Mouse (Mus musculus): ENCODE data around the gene Galns. TPM values are rescaled to one million over a fixed set of nuclear protein-coding genes. Genes with fewer than 3 reads are reported as not detected.
A peak's percentile ranks its signal among the peaks of the same experiment; 100 is the strongest.

Galns gene
- polyA plus RNA-seq, 1 experiment, result not detected

- 35% methylated on average over 10 of the region's 10 CpGs for WGBS
- Histone ChIP-seq H3K27ac (ENCODE audit: insufficient read depth, low read depth, low read length) (no peak overlapping the region), H3K4me1 (ENCODE audit: control insufficient read depth, insufficient read depth, low read length) (peaks cover 13% of the 10 kb centered on the region), H3K4me3 (ENCODE audit: insufficient read depth, low read depth, low read length) (no peak overlapping the region)
- TF ChIP-seq POLR2A (IDR thresholded peaks at IDR 0.05; ENCODE audit: insufficient read depth, low read depth, low read length) (no peak), CTCF (IDR thresholded peaks at IDR 0.05; ENCODE audit: insufficient read depth, low read depth, low read length) (no peak)
Measured at GRCm38 (mm10) chr8:122568881-122569309, 42.4 kb downstream of the Galns start.

DNA sequence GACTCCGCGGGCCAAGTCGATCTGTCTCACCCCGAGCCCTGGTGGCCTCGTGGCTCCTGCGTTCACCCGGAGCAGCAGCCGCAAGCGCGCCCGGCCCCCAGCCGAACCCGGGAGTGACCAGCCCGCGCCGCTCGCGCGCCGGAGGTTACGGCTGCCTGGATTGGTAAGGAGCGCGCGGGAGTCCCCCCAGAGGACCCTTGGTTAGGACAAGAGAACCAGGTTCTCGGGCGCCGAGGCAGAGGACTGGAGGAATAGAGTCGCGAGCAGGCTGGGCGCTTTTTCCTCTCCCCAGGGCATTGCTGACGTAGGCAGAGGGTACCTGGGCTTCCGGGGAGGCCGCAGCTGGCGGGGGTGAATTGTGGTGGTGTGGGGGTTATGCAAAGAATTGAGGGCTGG lies 43.2 kb downstream of the Galns start:
- WGBS, result under 1% methylated on average over 34 of the region's 34 CpGs
- no peak overlapping the region for H3K27ac ChIP-seq (ENCODE audit: insufficient read depth, low read depth, low read length)
- peaks cover 13% of the 10 kb centered on the region for H3K4me1 ChIP-seq (ENCODE audit: control insufficient read depth, insufficient read depth, low read length)
- TF ChIP-seq CTCF (IDR thresholded peaks at IDR 0.05; ENCODE audit: insufficient read depth, low read depth, low read length) (no peak), POLR2A (IDR thresholded peaks at IDR 0.05; ENCODE audit: insufficient read depth, low read depth, low read length) (no peak)
- H3K4me3 ChIP-seq (ENCODE audit: insufficient read depth, low read depth, low read length), result peak overlapping the region; percentile 57

DNA sequence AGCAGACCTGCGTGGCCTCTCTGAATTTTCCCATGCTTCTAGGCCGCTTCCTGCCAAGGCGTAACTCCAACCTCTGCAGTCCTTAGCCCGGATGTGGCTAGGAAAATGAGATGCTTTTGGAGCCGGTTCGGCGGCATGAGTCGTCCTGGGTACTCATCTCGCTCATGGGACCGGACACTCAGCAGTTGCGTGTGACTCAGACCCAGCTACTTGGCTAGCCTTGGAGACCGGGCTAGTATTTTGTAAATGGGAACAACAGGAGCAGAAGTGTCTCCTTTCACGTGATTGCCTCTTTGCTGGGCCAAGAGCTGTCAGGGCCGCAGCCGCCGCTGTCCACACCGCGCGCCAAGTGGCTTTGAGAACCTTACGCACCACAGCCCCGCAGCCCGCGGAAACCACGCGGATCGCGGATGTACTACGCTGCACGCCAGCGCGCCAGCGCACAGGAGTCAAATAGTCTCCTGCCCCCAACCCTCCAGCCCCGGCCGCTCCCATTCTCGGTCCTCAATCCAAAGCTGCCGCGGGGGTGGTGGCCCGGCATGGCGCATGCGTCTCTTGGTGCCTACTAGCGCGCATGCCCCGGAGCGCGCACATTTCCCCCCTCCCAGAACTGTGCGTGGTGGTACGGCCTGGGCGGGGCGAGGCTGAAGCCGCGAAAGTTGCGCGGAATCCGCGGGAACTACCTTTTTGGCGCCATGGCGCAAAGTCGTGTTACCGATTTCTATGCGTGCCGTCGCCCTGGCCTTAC lies 43.7 kb downstream of the Galns start, which contains the start of gene Cdt1:
Gene Cdt1 (plus strand): TSS at position 655 of the 748 bp plus-strand sequence.
- TF ChIP-seq CTCF (IDR thresholded peaks at IDR 0.05; ENCODE audit: insufficient read depth, low read depth, low read length) (no peak), POLR2A (IDR thresholded peaks at IDR 0.05; ENCODE audit: insufficient read depth, low read depth, low read length) (peak; percentile 57)
- Histone ChIP-seq H3K4me3 (ENCODE audit: insufficient read depth, low read depth, low read length) (peak within 1 kb of the TSS; percentile 57), H3K4me1 (ENCODE audit: control insufficient read depth, insufficient read depth, low read length) (peaks cover 13% of the 10 kb centered on the region), H3K27ac (ENCODE audit: insufficient read depth, low read depth, low read length) (peak within 1 kb of the TSS; percentile 72; the same call in 1 of the 2 replicates)
- WGBS, result under 1% methylated on average over 61 of the region's 62 CpGs

GRCm38 (mm10) chr8:122566766-122567165 lies 44.5 kb downstream of the Galns start:
- no peak for TF ChIP-seq CTCF (IDR thresholded peaks at IDR 0.05; ENCODE audit: insufficient read depth, low read depth, low read length)
- Histone ChIP-seq H3K27ac (ENCODE audit: insufficient read depth, low read depth, low read length) (peak overlapping the region; percentile 72; the same call in 1 of the 2 replicates), H3K4me3 (ENCODE audit: insufficient read depth, low read depth, low read length) (peak overlapping the region; percentile 57), H3K4me1 (ENCODE audit: control insufficient read depth, insufficient read depth, low read length) (peaks cover 13% of the 10 kb centered on the region)
- 22% methylated on average over 6 of the region's 6 CpGs for WGBS

DNA sequence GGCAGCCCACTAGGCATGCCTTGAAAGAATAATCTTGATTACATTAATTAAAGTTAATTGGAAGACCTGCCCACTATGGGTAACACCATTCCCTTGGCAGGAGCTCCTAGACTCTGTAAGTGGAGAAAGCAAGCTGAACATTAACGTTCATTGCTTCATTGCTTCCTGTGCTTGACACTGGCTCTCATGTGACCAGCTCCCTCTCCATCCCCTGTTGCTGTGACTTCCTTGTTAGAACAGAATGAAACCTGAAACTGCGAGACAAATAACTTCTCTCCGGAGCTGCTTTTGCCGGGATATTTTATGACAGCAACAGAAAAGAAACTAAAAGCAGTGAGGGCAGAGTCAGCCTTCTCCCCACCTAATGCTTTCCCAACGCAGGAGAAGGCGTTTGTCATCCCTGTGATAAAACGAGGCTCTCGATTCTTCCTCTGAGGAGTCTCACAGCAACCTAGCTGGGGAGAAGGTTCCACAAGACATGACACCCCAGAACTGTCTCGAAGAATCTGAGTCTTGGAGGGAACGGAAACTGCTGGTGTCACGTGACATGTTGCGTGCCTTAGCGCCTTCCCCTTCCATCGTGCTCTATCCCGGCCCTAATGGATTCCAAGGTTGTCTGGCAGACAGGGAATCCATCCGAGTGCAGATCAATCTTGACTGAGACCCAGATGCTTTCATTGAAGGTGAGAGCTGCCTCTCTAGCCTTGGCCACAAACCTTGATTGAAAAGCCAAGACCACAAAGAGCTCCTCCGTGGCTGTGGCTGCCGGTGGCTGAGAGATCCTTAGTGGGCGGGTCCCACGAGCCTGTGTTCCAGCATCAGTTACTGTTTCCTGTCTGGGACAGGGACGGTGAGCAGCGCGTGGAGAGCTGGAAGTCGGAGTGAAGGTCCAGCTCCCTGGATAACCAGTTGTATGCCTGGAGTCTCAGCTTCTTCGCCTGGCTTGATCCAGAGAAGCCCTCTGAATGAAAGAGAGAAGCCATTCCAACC lies 46.6 kb downstream of the Galns start:
- no peak overlapping the region for H3K27ac ChIP-seq (ENCODE audit: insufficient read depth, low read depth, low read length)
- H3K4me1 ChIP-seq (ENCODE audit: control insufficient read depth, insufficient read depth, low read length), result peaks cover 13% of the 10 kb centered on the region
- TF ChIP-seq CTCF (IDR thresholded peaks at IDR 0.05; ENCODE audit: insufficient read depth, low read depth, low read length) (no peak), POLR2A (IDR thresholded peaks at IDR 0.05; ENCODE audit: insufficient read depth, low read depth, low read length) (no peak)
- no peak overlapping the region for H3K4me3 ChIP-seq (ENCODE audit: insufficient read depth, low read depth, low read length)
- WGBS, result 89% methylated on average over 25 of the region's 25 CpGs

DNA sequence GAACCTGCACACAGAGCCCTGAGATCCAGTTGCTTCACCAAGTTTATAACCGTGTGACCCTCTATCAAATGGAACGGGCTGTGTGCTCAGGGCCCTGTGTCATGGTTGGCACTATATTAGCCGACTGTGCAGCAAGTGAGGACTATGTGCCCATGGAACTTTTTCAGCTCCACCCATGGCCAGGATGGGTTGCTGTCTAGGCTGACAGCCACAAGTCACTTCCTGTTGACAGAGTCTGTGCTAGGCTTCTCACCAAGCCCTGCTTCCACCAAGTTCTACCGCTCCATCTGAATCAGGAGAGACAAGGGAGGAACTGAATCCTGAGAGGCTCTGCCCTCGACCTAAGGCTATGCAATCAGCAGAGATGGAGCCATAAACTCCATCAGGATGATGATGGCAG lies 50.1 kb downstream of the Galns start:
- WGBS, result 76% methylated on average over 5 of the region's 5 CpGs
- Histone ChIP-seq H3K27ac (ENCODE audit: insufficient read depth, low read depth, low read length) (no peak overlapping the region), H3K4me3 (ENCODE audit: insufficient read depth, low read depth, low read length) (no peak overlapping the region), H3K4me1 (ENCODE audit: control insufficient read depth, insufficient read depth, low read length) (peaks cover 10% of the 10 kb centered on the region)
- TF ChIP-seq CTCF (IDR thresholded peaks at IDR 0.05; ENCODE audit: insufficient read depth, low read depth, low read length) (no peak), POLR2A (IDR thresholded peaks at IDR 0.05; ENCODE audit: insufficient read depth, low read depth, low read length) (no peak)

DNA sequence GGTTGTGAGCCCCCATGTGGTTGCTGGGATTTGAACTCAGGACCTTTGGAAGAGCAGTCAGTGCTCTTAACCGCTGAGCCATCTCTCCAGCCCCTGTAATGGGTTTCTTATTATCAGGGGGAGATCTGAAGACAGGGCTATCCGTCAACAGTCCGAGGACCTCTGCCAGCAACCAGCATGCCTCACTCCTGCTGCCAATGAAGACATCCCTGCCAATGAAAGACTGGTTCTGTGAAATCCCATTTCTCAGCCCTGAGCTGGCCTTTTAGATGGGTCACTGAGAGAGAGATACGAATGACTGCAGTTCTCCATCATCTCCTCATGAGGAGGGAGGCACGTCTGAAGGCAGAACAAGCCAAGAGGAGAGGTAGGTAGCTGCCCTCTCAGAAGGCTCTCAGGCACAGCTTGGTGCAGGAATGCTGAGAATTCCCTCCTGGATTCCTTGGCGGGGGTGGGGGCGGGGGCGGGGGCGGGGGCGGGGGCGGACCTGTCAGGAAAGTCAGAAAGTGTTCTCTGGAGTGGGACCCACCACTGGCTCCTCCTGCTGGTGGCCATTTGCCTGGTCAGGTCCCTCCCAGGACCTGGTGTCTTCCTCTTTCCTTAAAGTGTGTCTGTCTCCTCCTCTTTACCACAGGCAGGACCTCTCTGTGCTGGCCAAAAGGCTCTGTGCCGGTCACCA lies 52.5 kb downstream of the Galns start:
- 26% methylated on average over 12 of the region's 12 CpGs for WGBS
- TF ChIP-seq CTCF (IDR thresholded peaks at IDR 0.05; ENCODE audit: insufficient read depth, low read depth, low read length) (no peak), POLR2A (IDR thresholded peaks at IDR 0.05; ENCODE audit: insufficient read depth, low read depth, low read length) (no peak)
- H3K4me3 ChIP-seq (ENCODE audit: insufficient read depth, low read depth, low read length), result no peak overlapping the region
- peaks cover 13% of the 10 kb centered on the region for H3K4me1 ChIP-seq (ENCODE audit: control insufficient read depth, insufficient read depth, low read length)
- no peak overlapping the region for H3K27ac ChIP-seq (ENCODE audit: insufficient read depth, low read depth, low read length)

GRCm38 (mm10) chr8:122557248-122558038 lies 53.8 kb downstream of the Galns start:
- Histone ChIP-seq H3K4me3 (ENCODE audit: insufficient read depth, low read depth, low read length) (no peak overlapping the region), H3K4me1 (ENCODE audit: control insufficient read depth, insufficient read depth, low read length) (peaks cover 13% of the 10 kb centered on the region), H3K27ac (ENCODE audit: insufficient read depth, low read depth, low read length) (no peak overlapping the region)
- WGBS, result 51% methylated on average over 10 of the region's 10 CpGs
- no peak for TF ChIP-seq POLR2A (IDR thresholded peaks at IDR 0.05; ENCODE audit: insufficient read depth, low read depth, low read length)
- no peak for TF ChIP-seq CTCF (IDR thresholded peaks at IDR 0.05; ENCODE audit: insufficient read depth, low read depth, low read length)

All from olfactory bulb, adult 2 months (tissue).